Mouse (Mus musculus): ENCODE measurements around the gene Clec4e.
"Not testable (repeated sequence)": the region's sequence is repeated elsewhere in the genome, so short reads cannot be mapped to it uniquely, and the experiment has no call there.

Gene Clec4e

DNA sequence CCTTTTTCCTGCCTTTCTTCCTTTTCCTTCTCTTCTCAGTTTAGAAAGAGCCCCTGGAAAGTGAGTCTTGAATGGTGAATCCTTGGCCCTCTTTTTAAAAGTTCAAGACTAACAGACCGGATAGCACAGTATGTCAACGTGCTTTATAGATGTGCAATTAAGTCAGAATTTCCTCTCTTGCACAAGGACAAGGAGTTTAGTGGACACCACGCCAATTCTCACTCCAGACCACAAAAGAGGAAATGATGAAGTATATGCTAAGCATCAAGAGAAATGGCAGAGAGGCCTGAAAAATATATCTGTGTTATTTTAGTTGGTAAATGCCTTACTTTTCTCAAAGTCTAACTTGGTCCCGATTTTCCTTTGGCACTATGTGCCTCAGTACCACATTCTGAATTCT, at the start of gene Clec4e:
Clec4e (minus strand) TSS at position 118 of the 400 bp plus-strand sequence.
- DNase-seq (ENCODE audit: low read depth) = no peak

DNA sequence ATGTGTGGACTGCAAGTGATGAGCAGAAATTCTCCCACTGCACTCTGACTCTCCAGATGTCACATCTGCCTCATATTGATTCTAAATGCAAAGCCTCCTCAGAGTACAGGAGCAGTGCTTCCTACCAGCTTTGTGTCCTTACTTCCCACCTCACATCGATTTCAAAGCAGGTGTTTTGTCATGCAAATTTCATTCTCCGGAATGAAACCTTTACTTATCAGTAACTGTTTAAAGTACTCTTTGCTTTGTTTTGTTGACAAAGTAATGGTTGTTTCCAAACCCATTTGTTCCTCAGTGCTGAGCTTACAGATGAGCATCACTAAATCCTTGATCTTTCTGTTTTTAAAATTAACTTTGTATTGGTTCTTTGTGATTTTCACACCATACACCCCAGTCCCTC, 42.8 kb upstream of the Clec4e start:
- no peak for DNase-seq (ENCODE audit: low read depth)

DNA sequence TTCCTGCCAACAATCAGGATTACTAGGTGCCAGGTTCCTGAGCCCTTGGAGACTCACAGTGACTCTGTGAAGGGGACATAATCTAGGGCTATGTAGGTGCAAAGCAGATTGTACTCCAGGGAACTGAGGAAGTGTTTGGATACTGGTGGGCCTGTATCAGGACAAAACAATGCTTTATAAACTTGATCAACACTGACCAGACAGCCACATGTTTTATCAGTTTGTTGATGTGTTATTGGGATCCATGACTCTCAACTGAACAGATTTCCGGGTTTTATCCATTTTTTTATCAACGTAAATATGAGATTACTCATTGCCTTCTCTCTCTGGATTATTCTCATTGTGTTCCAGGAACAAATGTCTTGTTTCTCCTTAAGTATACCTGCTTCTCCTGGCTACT, 18.4 kb upstream of the Clec4e start, which contains the start of gene Vmn2r19:
Vmn2r19 (plus strand) TSS at position 301 of the 400 bp plus-strand sequence.
- no peak for DNase-seq (ENCODE audit: low read depth)

DNA sequence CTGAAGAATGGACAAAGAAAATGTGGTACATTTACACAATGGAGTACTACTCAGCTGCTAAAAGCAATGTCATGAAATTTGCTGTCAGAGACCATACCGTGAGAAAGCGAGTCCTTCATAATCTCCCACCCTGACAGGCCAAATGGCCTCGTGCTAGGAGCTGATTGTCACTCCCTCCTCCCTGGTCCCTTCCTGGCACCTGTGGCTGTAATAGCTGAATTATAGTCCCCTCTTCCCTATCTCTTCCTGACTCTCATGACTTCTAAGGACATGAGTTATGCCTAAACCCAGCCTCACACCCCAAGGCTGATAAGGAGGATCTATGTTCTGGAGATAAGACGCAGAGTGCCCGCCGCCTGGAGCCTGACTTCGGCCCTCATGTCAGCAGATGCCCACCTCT, 16.6 kb upstream of the Clec4e start:
- not testable (repeated sequence) for DNase-seq (ENCODE audit: low read depth)

DNA sequence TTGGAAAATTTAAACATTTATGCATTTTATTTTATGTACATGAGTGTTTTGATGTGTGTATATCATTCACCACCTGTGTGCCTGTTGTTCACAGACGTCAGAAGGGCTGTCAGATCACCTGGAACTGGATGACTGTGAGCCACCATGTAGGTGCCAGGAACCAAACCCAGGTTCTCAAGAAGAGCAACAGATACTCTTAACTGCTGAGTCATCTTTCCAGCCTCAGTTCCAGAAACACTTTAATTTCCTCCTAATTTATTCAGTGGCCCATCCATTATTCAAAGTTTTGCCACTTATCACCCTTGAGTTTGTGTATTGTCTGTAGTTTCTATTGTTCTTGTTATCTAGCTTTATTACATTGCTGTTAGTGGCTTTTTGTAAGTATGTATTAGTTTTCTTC, 7.0 kb upstream of the Clec4e start:
- no peak for DNase-seq (ENCODE audit: low read depth)

DNA sequence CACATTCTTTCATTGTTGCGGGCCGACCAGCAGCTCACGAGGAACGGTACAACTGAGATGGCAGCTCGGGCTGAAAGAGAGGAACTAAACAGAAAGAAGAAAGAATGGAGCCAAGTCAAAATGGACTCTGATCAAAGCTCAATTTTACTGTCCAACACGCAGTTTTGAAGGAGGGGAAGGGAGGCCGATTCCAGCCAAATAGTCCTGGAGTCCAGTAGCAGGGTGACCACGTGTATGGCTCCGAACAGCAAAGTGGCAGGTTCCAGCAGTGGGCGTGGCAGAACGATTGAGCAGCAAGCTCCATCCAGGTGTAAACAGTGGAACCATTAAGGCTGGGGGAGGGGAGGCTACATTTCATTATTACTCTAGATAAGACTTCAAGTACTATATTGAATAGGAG, 3.8 kb upstream of the Clec4e start:
- not testable (repeated sequence) for DNase-seq (ENCODE audit: low read depth)

DNA sequence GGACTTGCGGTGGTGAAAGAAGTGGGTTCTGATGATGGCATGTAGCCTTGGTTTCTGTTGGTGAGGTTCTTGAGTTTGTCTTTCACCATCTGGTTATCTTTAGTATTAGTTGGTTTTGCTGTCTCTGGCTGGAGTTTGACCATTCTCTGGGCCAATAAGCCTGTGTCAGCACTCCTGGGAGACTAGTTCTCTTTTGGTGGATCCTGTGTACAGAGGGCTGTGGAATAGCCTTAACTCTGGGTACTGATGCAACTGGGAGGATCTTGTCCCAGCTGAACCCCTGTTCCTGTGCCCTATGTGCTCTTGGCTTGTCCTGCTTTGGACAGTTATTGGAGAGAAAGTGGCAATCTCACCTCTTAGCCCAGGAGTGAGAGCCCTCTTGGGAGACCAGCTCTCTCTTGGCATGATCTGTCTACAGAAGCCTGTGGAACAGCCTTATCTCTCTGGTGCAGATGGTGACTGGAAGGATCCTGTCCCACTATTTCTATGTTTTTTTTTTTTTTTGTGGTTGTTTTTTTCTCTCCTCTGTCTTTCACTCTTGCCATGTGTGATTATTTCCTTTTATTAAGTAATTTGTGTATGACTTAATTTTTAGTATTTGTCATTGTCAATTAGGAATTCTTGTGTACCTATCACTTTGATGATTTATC, 3.2 kb upstream of the Clec4e start:
- no peak for DNase-seq (ENCODE audit: low read depth)

DNA sequence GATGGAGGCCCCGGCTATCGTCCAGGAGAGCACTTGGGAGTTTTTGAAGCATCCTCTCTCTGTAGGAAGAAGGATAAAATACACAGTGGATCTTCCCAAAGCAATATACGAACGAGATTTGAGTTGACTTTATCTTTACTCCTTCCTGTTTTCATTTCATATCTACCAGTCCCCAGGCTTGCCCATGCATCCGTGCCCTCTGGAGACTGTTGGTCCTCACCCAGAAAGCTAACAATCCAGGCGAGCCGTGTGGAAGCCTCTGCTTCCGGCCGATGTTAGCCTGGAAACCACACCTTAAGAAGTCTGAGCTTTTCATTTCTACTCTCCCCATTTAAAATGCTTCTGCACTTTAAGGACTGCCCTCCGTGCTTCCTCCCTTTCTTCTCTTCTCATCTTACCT, 739 bp downstream of the Clec4e start:
- DNase-seq (ENCODE audit: low read depth) = no peak

DNA sequence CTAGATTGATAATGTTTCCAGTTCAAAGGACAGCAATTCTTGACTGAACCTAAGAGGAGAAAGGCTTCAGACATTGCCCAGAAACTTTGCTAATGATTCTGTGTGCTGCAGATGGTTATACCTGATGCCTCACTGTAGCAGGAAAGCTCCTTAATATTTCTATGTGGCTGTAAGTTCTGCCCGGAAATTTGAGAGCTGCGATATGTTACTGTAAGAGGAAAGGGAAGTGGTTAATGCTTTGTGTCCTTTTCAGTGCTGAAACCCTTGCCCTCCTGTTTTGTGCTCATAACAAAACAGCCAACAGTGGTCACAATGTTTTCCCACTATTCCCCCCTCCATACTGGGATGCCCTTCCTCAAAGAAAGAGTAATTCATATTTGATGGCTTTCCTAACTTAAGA, 3.4 kb downstream of the Clec4e start:
- DNase-seq (ENCODE audit: low read depth) = no peak

DNA sequence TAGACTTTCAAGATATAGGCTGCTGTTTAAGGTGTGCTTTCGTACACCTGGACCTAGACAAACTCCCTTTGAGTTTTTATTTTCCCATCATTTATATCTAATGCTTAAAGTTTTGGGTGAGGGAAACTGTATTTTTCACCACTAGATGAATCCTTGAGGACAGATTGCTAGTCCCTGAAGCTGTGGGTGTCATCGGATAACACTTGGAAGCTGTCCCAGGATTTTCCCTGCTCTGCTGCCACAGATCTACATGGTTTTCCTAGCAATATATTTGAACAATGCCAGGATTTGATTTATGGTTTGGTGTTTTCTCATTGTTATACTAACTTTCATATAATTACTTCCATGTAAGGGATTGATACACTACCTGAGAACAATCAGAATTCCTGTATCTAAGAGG, 10.2 kb downstream of the Clec4e start:
- no peak for DNase-seq (ENCODE audit: low read depth)

DNA sequence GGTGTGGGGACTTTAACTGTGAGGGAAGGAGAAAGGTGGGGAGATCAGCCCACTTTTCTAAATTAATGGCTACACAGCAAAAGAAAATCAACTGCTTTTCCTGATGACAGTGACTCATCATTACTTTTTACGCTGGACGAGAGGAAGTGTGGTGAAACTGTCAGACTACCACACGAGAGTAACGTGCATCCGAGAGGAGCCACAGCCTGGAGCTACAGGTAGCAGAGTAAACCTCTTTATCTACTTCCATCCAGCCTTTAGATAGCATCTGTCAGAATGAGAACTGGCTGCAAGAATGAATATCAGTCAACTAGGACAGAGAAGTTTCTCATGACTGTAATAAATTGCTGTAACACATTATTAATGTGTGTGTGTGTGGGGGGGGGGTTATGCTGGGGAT, 22.7 kb downstream of the Clec4e start:
- DNase-seq (ENCODE audit: low read depth) = no peak

DNA sequence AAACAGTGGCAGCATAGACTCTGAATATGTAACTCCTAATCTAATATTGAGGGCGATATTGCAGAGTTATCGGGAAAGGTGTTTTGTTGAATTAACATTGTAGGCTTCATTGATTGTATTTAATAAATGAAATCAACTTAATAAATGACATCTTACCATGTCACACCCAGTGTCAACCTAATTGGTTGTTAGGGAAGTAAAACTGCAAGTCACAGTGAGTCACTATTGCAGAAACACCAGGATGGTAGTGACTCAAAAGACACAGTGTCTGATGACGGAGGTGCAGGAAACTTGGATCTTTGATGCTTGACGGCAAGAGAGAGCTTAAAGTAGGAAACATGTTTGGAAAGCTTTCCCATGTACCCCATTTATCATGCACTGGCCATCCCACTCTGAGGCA, 23.9 kb downstream of the Clec4e start:
- no peak for DNase-seq (ENCODE audit: low read depth)

DNA sequence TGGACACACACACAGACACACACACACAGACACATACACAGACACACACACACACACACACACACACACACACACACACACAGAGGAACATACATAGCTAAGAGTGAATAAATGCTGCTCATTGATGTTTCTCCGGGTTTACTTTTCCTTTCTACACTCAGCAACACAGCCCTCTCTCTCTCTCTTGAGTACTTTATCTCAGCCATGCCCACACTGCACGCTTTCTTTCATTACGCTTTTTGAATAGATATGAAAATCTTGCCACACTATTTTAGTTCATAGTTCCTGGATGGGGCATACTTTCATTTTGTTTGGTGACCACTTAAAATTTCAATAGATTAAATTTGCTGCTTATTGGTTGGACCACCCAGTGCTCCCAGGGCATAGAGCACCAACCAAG, 25.5 kb downstream of the Clec4e start:
- no peak for DNase-seq (ENCODE audit: low read depth)

DNA sequence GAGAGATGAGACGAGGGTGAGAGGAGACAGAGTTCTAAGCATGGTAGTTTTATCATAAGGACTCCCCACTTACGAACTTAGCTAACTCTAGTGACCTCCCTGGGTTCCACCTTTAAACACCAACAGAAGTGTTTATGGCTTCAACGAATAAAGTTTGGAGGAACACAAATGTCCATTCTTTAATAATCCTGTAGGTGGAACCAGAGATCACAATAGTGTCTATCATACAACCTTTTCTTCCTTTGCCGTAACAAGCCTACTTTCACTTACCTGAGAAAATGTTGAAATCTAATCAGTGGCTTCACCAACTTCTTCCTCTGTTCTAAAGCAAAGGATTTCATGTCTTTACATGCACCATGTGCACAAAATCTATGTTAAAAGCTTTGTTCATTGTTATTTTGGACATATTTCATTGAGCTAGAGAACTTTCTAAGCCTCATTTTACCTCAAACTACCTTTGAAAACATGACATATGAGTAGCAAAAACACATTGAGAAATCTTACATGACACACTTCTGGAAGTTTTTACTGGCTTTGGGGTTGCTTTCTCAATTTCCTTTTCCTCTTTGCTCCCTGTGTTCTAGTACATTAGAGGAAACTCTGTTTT, 28.0 kb downstream of the Clec4e start, which contains the start of gene Clec4d:
Clec4d (plus strand) TSS at position 557 of the 607 bp plus-strand sequence.
- no peak for DNase-seq (ENCODE audit: low read depth)

DNA sequence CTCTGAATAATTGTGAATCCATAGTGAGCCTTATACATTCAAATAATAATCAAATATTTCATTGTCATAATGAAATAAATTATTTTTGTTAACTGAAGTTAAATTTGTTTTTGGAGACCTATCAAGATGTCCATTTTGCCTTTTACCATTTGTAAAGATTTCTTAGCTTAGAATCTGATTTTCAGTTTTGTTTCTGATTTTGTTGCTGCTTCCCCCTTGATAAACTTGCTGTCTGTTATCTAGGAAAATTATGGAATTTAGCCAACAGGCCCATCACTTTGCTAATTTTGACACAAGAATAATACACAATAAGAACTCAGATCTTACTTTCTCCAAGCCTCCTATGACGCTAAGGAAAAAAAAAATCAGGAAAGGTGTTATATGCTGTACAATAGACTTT, 28.8 kb downstream of the Clec4e start:
- no peak for DNase-seq (ENCODE audit: low read depth)

DNA sequence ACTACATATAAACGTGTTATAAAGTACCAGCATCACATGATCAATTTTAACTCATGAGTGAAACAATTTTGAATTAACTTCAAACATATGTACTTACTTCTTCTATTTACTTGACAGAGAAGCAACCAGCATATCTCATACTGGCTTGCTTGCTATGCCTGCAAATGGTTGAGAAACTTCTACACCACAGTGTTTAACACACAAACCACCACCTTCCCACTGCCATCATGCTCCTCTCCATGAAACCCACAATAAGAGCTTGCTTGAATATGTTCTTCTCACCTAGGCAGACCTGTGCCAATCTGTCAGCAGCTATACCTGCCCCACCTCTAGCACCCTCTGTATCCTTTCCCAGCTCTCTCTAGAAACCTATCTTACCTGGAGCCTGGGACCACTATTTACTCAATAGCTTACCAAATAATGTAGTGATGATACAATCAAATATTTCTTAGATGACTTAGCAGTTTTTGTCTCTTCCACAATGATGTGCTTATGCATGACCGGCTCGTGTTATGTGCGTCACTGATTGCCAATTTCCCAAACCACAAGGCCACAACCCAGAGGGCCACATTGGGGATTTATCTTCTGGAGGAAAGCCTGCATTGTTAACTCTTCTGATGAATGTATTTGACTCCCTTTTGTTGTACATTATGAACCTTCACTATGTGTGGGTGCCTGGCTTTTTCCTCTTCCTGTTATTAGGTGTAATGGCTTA, 29.6 kb downstream of the Clec4e start:
- no peak for DNase-seq (ENCODE audit: low read depth)

DNA sequence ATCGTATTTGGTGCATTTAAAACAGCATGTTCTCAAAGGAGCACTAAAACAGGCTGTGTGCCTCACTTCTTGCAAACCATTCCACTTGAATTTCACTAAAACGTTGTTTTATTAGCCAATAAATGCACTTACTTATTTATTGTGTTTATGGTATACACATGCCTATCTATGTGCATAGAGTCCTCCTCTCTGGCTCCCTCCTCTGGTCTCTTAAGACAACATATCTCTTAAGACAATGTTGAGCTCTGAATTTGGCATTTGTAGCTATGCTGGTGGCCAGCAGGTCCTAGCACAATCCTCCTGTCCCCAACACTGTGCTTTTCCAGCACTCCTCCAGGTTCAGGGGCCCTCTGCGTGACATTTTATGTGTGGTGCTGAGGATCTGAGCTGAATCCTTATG, 30.7 kb downstream of the Clec4e start:
- no peak for DNase-seq (ENCODE audit: low read depth)

DNA sequence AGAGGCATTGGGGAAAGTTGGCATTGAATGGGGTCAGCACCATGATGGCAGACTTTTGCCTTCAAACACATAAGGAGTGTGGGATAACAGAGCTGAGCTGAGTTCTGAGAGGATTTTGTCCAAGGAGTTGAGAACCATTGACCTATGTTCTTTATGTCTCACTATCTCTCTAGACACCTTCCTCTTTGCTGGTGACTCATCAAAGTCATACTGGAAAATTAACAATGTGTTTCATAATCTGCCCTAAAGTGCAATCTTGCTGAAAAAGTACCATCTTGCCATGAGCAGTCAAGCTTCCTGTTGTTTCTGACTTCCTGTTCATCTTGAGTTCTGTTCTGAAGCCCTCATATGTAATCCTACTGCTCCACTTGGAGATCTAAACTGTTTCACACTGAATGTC, 36.9 kb downstream of the Clec4e start:
- DNase-seq (ENCODE audit: low read depth) = no peak

DNA sequence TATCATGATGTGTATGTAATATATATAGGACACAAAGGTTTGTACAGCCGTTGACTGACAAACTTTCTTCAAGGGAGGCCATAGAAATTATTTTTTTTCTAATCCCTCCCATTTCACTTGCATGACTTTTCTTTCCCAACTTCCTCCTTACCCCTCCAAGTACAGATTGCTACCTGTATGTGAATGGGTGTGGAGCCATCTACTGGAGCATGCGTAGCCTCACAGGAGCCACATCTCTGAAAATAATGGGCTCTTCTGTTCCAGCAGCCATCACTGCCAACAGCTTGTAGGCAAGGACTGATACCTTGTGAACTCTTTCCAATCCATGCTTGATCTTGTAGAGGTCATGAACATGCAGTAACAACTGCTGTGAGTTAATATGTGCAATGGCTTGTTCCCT, 40.8 kb downstream of the Clec4e start:
- not testable (repeated sequence) for DNase-seq (ENCODE audit: low read depth)

DNA sequence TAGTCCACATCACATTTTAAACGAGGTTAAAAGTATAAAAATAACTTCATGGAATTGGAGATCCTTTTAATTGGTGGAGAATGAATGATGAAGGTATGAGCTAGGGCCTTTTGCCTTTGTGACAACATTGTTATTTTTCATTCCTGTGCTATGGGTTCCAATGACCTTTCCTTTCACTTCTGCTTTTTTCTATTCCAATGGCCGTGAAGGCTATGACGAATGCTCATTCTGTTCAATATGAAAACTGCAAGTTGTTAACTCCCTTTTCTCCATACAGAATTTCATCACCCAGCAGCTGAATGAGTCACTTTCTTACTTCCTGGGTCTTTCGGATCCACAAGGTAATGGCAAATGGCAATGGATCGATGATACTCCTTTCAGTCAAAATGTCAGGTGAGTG, 45.5 kb downstream of the Clec4e start:
- DNase-seq (ENCODE audit: low read depth) = no peak

DNA sequence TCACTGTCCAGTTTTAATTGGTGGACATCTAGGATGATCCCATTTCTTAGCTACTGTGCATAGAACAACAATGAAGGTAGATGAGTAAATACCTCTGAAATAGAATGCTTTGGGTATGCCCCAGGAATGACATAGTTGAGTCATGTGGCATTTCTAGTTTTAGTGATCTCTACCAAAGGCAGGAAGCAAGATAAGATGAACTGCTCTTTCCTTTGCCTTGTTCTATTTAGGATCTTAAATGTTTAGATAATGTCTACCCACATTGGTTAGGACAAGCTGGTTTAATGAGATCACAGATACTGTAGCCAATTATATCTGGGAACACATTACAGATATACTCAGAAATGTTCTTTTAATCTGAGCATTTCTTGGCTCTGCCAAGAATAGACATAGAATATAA, 52.1 kb downstream of the Clec4e start:
- DNase-seq (ENCODE audit: low read depth) = no peak

Data from fibroblast of lung, adult 2 months (primary cell).